Mouse (Mus musculus) embryonic facial prominence, embryonic 10.5 days (tissue): ENCODE measurements at regions not wholly inside any gene's neighbourhood (a gene's known extent, or its start where the extent isn't known, plus 50 kb on each side); places are given as distances from the start of the nearest gene placed in this dataset.

Experiments
- DNase-seq: peaks from one replicate; pipeline ENCODE4 v3.0.0-alpha.2; 2017; ENCODE audit warnings: low spot score
- H3K27ac ChIP-seq: fragments of 300-500 bp; sonication (generic); replicated peaks from 2 replicates; pipeline ENCODE4 v1.5.1; 2016; ENCODE audit warnings: mild to moderate bottlenecking
- H3K27me3 ChIP-seq: fragments of 300-500 bp; sonication (generic); replicated peaks from 2 replicates; pipeline ENCODE4 v1.6.1; 2016; ENCODE audit warnings: low read depth, mild to moderate bottlenecking; ENCODE audit not compliant: poor library complexity, severe bottlenecking
- H3K36me3 ChIP-seq: fragments of 300-500 bp; sonication (generic); replicated peaks from 2 replicates; pipeline ENCODE4 v1.6.1; 2016; ENCODE audit warnings: mild to moderate bottlenecking, moderate library complexity
- H3K4me1 ChIP-seq: fragments of 300-500 bp; sonication (generic); 2 replicates; pipeline ENCODE4 v1.6.1; 2016
- H3K4me3 ChIP-seq: fragments of 300-500 bp; sonication (generic); 2 replicates; pipeline ENCODE4 v1.5.1; 2016; ENCODE audit warnings: mild to moderate bottlenecking, moderate library complexity
- H3K9me3 ChIP-seq: fragments of 300-500 bp; sonication (generic); 2 replicates; pipeline ENCODE4 v1.6.1; 2016; ENCODE audit warnings: mild to moderate bottlenecking
- WGBS: fragments of 180-500 bp; shearing (Covaris S2); methylation state at CpG from one replicate; pipeline ENCODE4 v1.1.7; 2016; 5-methylcytosine and 5-hydroxymethylcytosine counted together

DNA sequence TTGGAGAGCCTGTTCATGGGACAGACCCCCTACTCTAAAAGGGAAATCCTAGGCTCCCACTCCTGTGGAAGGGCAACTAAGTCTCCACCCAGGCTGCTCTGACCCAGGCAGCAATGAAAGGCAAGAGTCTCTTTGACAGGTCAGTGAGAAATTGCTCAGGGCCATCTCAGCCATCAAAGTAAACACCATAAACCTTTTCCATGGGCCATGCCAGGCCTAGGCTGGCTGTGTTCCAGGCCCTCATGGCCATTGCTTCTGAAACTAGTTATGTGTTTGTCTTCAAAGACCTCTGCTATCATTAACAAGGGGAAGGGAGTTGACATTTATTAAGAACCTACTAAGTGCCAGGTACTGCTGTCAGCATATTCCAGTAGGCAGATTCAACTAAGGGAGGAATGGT, 101.8 kb upstream of the Slc22a23 start:
- no peaks in the 10 kb centered on the region for H3K27me3 ChIP-seq
- H3K4me1 ChIP-seq: 0 out of 2 replicates have a peak, but pooled peaks cover 5% of the 10 kb centered on the region
- no peaks in the 10 kb centered on the region for H3K36me3 ChIP-seq
- no peak for DNase-seq
- H3K9me3 ChIP-seq: no peaks in the 10 kb centered on the region
- no peak overlapping the region for H3K27ac ChIP-seq
- no peak overlapping the region for H3K4me3 ChIP-seq

DNA sequence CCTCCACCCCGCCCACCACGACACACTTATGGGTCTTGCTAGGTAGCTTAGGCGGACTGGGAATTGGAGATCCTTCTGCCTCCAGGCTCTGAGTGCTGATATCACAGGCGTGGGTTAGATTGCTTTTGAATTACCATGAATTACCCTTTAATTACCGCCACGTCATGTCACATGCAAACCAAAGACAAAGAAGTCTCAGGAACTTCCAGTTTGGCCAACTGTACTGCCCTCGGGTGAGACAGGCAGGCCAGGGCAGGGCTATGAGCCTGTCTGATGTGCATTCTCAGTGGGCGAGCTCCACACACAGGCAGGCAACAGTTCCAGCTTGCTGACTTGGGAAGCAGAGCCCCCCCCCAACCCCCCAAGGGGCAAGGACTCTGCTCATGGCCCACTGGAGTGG, 101.3 kb upstream of the Slc22a23 start:
- no peaks in the 10 kb centered on the region for H3K27me3 ChIP-seq
- no peak overlapping the region for H3K4me3 ChIP-seq
- no peak overlapping the region for H3K27ac ChIP-seq
- H3K4me1 ChIP-seq: peaks cover 6% of the 10 kb centered on the region; the same call in 1 of the 2 replicates
- no peaks in the 10 kb centered on the region for H3K36me3 ChIP-seq
- DNase-seq: no peak
- WGBS: 72% methylated on average over 8 of the region's 8 CpGs
- no peaks in the 10 kb centered on the region for H3K9me3 ChIP-seq

- Histone ChIP-seq H3K27ac (no peak overlapping the region; the same call in 1 of the 2 replicates), H3K4me3 (no peak overlapping the region), H3K4me1 (peaks cover 7% of the 10 kb centered on the region; the same call in 1 of the 2 replicates), H3K9me3 (no peaks in the 10 kb centered on the region), H3K36me3 (no peaks in the 10 kb centered on the region), H3K27me3 (no peaks in the 10 kb centered on the region)
- DNase-seq: no peak
- WGBS: 44% methylated on average over 1 of the region's 1 CpGs
These were observed 96.4 kb upstream of the Slc22a23 start for GRCm38 (mm10) chr13:34441347-34441746.

DNA sequence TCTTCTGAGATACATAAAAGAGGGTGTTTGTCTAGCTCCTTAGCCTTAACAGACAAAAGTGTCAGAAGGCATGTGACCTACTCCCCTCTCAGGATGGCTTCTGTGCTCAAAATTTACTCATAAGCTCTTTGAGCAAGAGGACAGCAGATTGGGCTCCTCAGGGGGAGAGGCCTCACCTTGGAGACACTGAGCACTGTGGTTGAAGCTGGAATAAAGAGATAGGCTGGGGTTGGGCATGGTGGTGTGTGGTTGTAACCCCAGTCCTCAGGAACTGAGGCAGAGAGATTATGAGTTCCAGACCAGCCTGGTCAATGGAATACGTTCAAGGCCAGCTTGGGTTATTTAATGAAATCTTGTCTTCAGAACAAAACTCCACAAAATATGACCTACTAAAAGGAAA, 82.5 kb upstream of the Slc22a23 start:
- Histone ChIP-seq H3K36me3 (no peaks in the 10 kb centered on the region), H3K4me1 (no peaks in the 10 kb centered on the region), H3K4me3 (no peak overlapping the region), H3K27me3 (no peaks in the 10 kb centered on the region), H3K9me3 (no peaks in the 10 kb centered on the region), H3K27ac (no peak overlapping the region)
- DNase-seq: no peak
- WGBS: 98% methylated on average over 1 of the region's 1 CpGs

- Histone ChIP-seq H3K36me3 (no peaks in the 10 kb centered on the region), H3K9me3 (no peaks in the 10 kb centered on the region), H3K4me1 (no peaks in the 10 kb centered on the region; the same call in 1 of the 2 replicates), H3K4me3 (no peak overlapping the region), H3K27ac (no peak overlapping the region), H3K27me3 (no peaks in the 10 kb centered on the region)
- WGBS: 83% methylated on average over 3 of the region's 3 CpGs
- no peak for DNase-seq
These were observed 79.9 kb upstream of the Slc22a23 start for GRCm38 (mm10) chr13:34424921-34425320.

- Histone ChIP-seq H3K36me3 (no peaks in the 10 kb centered on the region), H3K4me1 (no peaks in the 10 kb centered on the region; the same call in 1 of the 2 replicates), H3K27me3 (no peaks in the 10 kb centered on the region), H3K4me3 (no peak overlapping the region), H3K9me3 (no peaks in the 10 kb centered on the region), H3K27ac (no peak overlapping the region)
- WGBS: 83% methylated on average over 3 of the region's 3 CpGs
- DNase-seq: no peak
These were observed 76.7 kb upstream of the Slc22a23 start for GRCm38 (mm10) chr13:34421644-34422043.

DNA sequence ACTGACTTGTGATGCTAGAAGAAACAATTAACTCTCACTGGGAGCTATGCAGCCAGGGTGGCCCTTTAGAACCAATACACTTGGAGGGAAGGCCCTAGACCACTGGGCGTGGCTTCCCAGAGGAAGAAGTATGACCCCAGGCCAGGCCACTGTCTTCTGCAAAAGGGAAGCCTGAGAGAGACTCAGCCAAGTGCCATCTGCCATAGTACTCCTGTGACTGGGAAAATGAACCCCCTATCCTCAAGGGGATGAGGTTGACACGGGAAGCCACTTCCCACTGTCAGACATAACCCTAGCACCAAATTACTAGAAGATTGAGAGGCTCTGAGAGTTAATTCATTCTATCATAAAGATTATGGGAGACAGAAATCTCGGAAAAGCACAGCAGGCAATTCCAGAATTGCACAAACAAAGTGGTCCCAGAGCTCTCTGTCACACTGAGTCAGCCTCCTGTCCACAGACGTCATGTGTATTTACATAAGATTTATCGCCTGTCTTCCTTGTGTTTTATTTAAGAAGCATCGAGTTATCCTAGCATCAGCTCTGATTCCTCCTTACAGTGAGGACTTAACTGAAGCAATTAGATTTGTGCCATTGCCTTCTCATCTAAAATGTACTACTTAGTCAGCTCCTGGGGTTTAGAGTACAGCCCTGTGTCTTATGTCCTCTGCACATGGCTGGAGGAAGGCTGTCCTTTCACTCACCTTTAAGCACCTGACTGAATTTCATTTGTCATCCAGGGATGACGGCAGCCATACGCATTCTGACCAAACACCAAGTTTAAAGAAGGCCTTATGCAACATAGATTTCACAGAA, 75.6 kb upstream of the Slc22a23 start:
- Histone ChIP-seq H3K4me1 (no peaks in the 10 kb centered on the region; the same call in 1 of the 2 replicates), H3K27ac (no peak overlapping the region), H3K36me3 (no peaks in the 10 kb centered on the region), H3K9me3 (no peaks in the 10 kb centered on the region), H3K27me3 (no peaks in the 10 kb centered on the region), H3K4me3 (no peak overlapping the region)
- DNase-seq: no peak
- whole genome bisulfite sequencing: 73% methylated on average over 8 of the region's 8 CpGs

GRCm38 (mm10) chr13:34419061-34419460, 74.1 kb upstream of the Slc22a23 start:
- H3K27ac ChIP-seq: no peak overlapping the region
- H3K4me3 ChIP-seq: no peak overlapping the region
- H3K27me3 ChIP-seq: no peaks in the 10 kb centered on the region
- no peaks in the 10 kb centered on the region for H3K9me3 ChIP-seq
- DNase-seq: no peak
- H3K36me3 ChIP-seq: no peaks in the 10 kb centered on the region
- no peaks in the 10 kb centered on the region; the same call in 1 of the 2 replicates for H3K4me1 ChIP-seq
- 86% methylated on average over 3 of the region's 3 CpGs for WGBS

- Histone ChIP-seq H3K27me3 (no peaks in the 10 kb centered on the region), H3K4me1 (no peaks in the 10 kb centered on the region; the same call in 1 of the 2 replicates), H3K27ac (no peak overlapping the region), H3K9me3 (no peaks in the 10 kb centered on the region), H3K36me3 (no peaks in the 10 kb centered on the region), H3K4me3 (no peak overlapping the region)
- no peak for DNase-seq
- WGBS: 85% methylated on average over 2 of the region's 2 CpGs
These were observed 71.6 kb upstream of the Slc22a23 start for GRCm38 (mm10) chr13:34416603-34417002.

DNA sequence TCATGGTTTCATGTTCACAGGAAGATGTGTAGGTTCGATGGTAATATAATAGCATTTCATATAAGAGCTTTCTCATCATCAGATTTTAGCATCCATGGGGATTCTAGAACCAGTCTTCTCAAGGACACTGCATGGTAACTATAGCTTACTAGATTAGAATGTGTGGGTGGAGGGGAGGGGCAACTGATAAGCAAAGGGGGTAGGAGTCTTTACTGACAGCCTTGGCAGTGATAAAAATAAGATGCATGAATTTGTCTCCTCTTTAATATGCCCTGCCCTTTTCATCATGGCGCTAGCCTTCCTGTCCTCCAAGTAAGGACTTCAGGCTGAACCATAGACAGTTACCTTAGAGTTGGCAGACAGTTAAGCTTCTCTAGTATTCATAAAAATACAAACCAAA, 69.6 kb upstream of the Slc22a23 start:
- 91% methylated on average over 2 of the region's 2 CpGs for WGBS

GRCm38 (mm10) chr13:34408669-34409055, 63.7 kb upstream of the Slc22a23 start:
- DNase-seq: no peak
- H3K36me3 ChIP-seq: no peaks in the 10 kb centered on the region
- no peaks in the 10 kb centered on the region for H3K27me3 ChIP-seq
- H3K4me3 ChIP-seq: no peak overlapping the region
- no peaks in the 10 kb centered on the region for H3K9me3 ChIP-seq
- H3K4me1 ChIP-seq: peaks cover 9% of the 10 kb centered on the region
- H3K27ac ChIP-seq: no peak overlapping the region
- 45% methylated on average over 2 of the region's 2 CpGs for WGBS

More for the DNA sequence above, 69.6 kb upstream of the Slc22a23 start:
- no peak overlapping the region for H3K4me3 ChIP-seq
- no peak overlapping the region for H3K27ac ChIP-seq
- no peaks in the 10 kb centered on the region for H3K4me1 ChIP-seq
- H3K9me3 ChIP-seq: no peaks in the 10 kb centered on the region
- no peak for DNase-seq
- no peaks in the 10 kb centered on the region for H3K36me3 ChIP-seq
- H3K27me3 ChIP-seq: no peaks in the 10 kb centered on the region

DNA sequence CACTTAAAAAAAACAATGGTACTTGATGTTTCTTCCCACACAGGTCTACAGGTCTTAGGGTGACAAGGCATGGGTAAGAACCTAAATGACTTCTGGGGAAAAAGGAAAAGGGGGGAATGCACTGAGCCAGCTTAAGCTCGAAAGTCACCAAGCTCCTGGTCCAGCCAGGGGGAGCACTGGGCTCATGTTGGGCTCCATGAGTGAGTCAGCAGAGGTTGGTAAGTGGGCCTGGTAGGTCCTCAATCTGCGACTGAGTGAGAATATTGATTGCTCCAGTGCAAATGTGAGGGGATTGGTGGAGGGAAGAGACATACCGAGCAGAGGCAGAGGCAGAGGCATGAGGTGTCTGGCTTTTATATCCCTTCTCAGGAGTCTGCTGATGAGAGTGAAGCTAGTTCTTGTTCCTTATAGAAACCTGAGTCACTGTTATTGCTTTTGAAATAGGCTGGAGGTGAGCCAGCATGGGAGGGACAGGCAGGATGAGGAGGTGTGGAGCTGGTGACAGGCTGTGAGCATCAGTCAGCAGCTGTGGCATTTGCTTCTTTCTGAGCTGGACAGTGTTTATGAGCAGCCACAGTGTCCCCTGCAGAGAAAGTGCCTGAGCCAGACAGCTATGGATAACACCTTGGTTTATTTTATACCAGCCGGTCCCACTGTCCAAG, 63.2 kb upstream of the Slc22a23 start:
- Histone ChIP-seq H3K36me3 (no peaks in the 10 kb centered on the region), H3K4me1 (peaks cover 9% of the 10 kb centered on the region), H3K9me3 (no peaks in the 10 kb centered on the region), H3K4me3 (no peak overlapping the region), H3K27me3 (no peaks in the 10 kb centered on the region), H3K27ac (no peak overlapping the region)
- DNase-seq: no peak
- 64% methylated on average over 4 of the region's 4 CpGs for WGBS

DNA sequence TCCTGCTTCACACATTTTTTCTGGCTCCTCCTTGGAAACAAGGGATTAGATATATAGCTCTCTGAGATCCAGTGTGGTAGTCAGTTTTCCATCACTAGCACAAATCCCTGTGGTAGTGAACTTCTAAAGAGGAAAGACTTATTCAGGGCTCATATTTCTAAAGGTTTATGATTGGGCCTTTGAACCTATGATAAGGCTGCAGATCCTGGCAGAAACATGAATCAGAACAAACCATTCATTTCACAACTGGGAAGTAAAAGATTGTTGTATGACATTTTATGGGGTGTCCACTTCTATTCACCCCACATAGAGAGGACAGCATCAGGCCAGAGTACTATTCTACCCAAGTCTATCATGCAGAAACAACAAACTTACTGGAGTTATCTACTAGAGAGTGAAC, 61.3 kb upstream of the Slc22a23 start:
- no peak for DNase-seq
- H3K27me3 ChIP-seq: no peaks in the 10 kb centered on the region
- no peaks in the 10 kb centered on the region for H3K9me3 ChIP-seq
- no peaks in the 10 kb centered on the region for H3K36me3 ChIP-seq
- H3K27ac ChIP-seq: no peak overlapping the region
- H3K4me1 ChIP-seq: peaks cover 9% of the 10 kb centered on the region
- H3K4me3 ChIP-seq: no peak overlapping the region
